Mouse (Mus musculus) testis, adult 10 weeks (tissue): ENCODE results near the gene Zfp36l3. TPM values are rescaled to one million over a fixed set of nuclear protein-coding genes. Genes with fewer than 3 reads are reported as not detected.

Experiments
- polyA plus RNA-seq: library from polyadenylated mRNA; stranded (reverse); fragments of 350-450 nt; fragmentation: Illumina TruSeq; extraction: RNeasy Lipid Tissue Mini Kit (QIAGEN cat#74804); gene quantifications from one replicate; pipeline ENCODE4 v1.2.3, GENCODE M21; 2014; ENCODE audit warnings: low read depth, low replicate concordance

Gene Zfp36l3
- not detected for polyA plus RNA-seq

GRCm38 (mm10) chrX:53776276-53776675 is at the start of gene Zfp36l3:
Gene Zfp36l3, minus strand, starts transcription at chrX:53776394.

DNA sequence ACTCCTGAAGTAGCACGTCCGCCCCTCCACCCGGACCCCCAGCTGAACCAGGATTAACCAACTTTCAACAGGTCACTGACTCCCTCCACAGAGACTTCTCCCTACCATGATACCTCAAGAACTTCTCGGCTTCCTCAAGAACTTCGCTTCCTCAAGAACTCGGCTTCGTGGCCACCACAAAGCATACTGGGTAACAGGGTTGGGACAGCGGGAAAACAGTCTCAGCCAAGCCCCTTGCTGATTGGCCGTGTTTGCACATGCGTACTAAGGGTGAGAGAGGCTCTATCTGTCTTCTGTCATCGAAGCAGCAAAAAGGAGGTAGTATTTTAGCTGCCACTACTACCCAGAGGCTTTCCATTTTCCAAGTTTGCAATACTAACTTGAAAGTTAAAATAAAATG is 21.3 kb upstream of the Zfp36l3 start, which contains the start of gene Xlr:
TSS of gene Xlr (minus strand) at position 188 of the 400 bp plus-strand sequence.

GRCm38 (mm10) chrX:53757736-53758135 is 18.5 kb downstream of the Zfp36l3 start, which contains the start of gene 1700013H16Rik:
Gene 1700013H16Rik, minus strand, starts transcription at chrX:53757831.

GRCm38 (mm10) chrX:53724596-53724995 is 51.6 kb downstream of the Zfp36l3 start, which contains the start of gene 4930502E18Rik:
Gene 4930502E18Rik, plus strand, starts transcription at chrX:53724826.

Other genes starting within 250 kb of the Zfp36l3 start
- gene Rtl8c, start 168.4 kb downstream of the Zfp36l3 start, polyA plus RNA-seq: not detected
- 12.2 TPM for gene Gm14597, start 167.4 kb downstream of the Zfp36l3 start, polyA plus RNA-seq
- gene Rtl8a, start 132.7 kb downstream of the Zfp36l3 start, polyA plus RNA-seq: 0.99 TPM
- 0.42 TPM for gene Rtl8b, start 106.0 kb downstream of the Zfp36l3 start, polyA plus RNA-seq
- gene 4930502E18Rik, start 51.6 kb downstream of the Zfp36l3 start, polyA plus RNA-seq: 20.7 TPM
- 110 TPM for gene 1700013H16Rik, start 18.6 kb downstream of the Zfp36l3 start, polyA plus RNA-seq
- gene Xlr, start 21.3 kb upstream of the Zfp36l3 start, polyA plus RNA-seq: 10.5 TPM